Mouse (Mus musculus) liver, embryonic 14.5 days (tissue): ENCODE measurements at regions not wholly inside any gene's neighbourhood (a gene's known extent, or its start where the extent isn't known, plus 50 kb on each side); places are given as distances from the start of the nearest gene placed in this dataset.
"Not testable (repeated sequence)": the region's sequence is repeated elsewhere in the genome, so short reads cannot be mapped to it uniquely, and the experiment has no call there.

Source experiments
- ATAC-seq: fragments of 200-750 bp; cut with Nextera tagmentation; 2 replicates; pipeline ENCODE4 v1.8.0; 2017; ENCODE audit warnings: moderate number of reproducible peaks, mild to moderate bottlenecking, moderate library complexity; ENCODE audit not compliant: insufficient read depth
- DNase-seq, 3 experiments: peaks; one replicate each; pipeline ENCODE4 v3.0.0-alpha.2; 2012 to 2013; ENCODE audit warnings: low read depth in 3 of 3, low spot score in 3 of 3
- H3K27ac ChIP-seq: fragments of 300-500 bp; sonication (generic); 2 replicates; pipeline ENCODE4 v1.5.1; 2014; ENCODE audit warnings: moderate library complexity, mild to moderate bottlenecking, control low read depth, inconsistent platforms
- H3K27me3 ChIP-seq: fragments of 300-500 bp; sonication (generic); 2 replicates; pipeline ENCODE4 v1.6.1; 2014; ENCODE audit warnings: mild to moderate bottlenecking, low read length, moderate library complexity; ENCODE audit not compliant: control insufficient read depth, insufficient read depth
- H3K36me3 ChIP-seq: fragments of 300-500 bp; sonication (generic); replicated peaks from 2 replicates; pipeline ENCODE4 v1.6.1; 2014; ENCODE audit warnings: low read depth; ENCODE audit not compliant: control insufficient read depth, insufficient read depth
- H3K4me1 ChIP-seq, 2 experiments: fragments of 200-500 bp in 1 of 2; fragments of 300-500 bp in 1 of 2; sonication (generic) in 1 of 2; replicated peaks; 2 replicates each; pipeline ENCODE4 v1.6.1; 2012 to 2014; ENCODE audit warnings: antibody characterized with exemption in 1 of 2, inconsistent platforms in 1 of 2, low read length in 1 of 2; ENCODE audit not compliant: control insufficient read depth in 2 of 2, insufficient read depth in 2 of 2
- H3K4me2 ChIP-seq: fragments of 300-500 bp; sonication (generic); 2 replicates; pipeline ENCODE4 v1.6.1; 2014; ENCODE audit warnings: low read depth, mild to moderate bottlenecking, control low read depth, moderate library complexity
- H3K4me3 ChIP-seq, 2 experiments: fragments of 200-500 bp in 1 of 2; fragments of 300-500 bp in 1 of 2; sonication (generic) in 1 of 2; 2 replicates each; pipeline ENCODE4 v1.5.1; 2012 to 2014; ENCODE audit warnings: low read depth in 2 of 2, low read length in 2 of 2, mild to moderate bottlenecking in 2 of 2, control low read depth in 1 of 2, inconsistent platforms in 1 of 2, moderate library complexity in 1 of 2; ENCODE audit not compliant: insufficient read depth in 1 of 2
- H3K9ac ChIP-seq: fragments of 300-500 bp; sonication (generic); replicated peaks from 2 replicates; pipeline ENCODE4 v1.6.1; 2014; ENCODE audit warnings: mild to moderate bottlenecking, control low read depth, moderate library complexity
- H3K9me3 ChIP-seq: fragments of 300-500 bp; sonication (generic); 2 replicates; pipeline ENCODE4 v1.6.1; 2016; ENCODE audit warnings: low read length, mixed read lengths; ENCODE audit not compliant: control insufficient read depth
- CTCF ChIP-seq: IDR thresholded peaks from 2 replicates; pipeline ENCODE4 v1.5.1; 2016; ENCODE audit warnings: antibody characterized with exemption, low read depth, control low read depth
- EP300 ChIP-seq: IDR thresholded peaks from 2 replicates; pipeline ENCODE4 v1.6.1; 2016; ENCODE audit warnings: antibody characterized with exemption, low read depth
- WGBS: fragments of 180-500 bp; shearing (Covaris S2); extraction: QIAGEN DNeasy Blood & Tissue Kit; methylation state at CpG from one replicate; pipeline ENCODE4 v1.1.7; 2014; ENCODE audit not compliant: insufficient replicate concordance; 5-methylcytosine and 5-hydroxymethylcytosine counted together

DNA sequence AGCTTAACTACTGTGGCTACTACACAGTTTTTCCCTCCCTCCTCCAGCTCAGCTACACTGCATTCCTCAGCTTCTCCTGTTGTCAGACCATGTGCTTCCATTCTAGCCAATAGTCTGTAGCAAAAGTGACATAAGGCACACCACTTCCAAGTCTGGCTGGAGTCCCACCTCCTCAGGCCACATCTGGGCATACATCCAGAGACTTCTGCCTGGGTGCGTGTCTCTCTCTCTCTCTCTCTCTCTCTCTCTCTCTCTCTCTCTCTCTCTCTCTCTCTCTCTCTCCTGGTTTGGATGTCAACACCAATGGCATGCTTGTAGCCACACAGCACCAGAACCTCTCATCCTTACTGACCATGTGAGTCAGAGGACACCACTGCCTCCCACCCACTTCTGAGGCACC lies 55.6 kb upstream of the Cdyl start:
- 82% methylated on average over 1 of the region's 1 CpGs for WGBS
- H3K4me3 ChIP-seq: no peak overlapping the region
- ATAC-seq: no peak
- no peak overlapping the region for H3K4me2 ChIP-seq
- no peak for TF ChIP-seq EP300
- TF ChIP-seq CTCF: no peak
- peaks cover 8 to 17% of the 10 kb centered on the region in 2 experiments for H3K4me1 ChIP-seq
- no peaks in the 10 kb centered on the region for H3K36me3 ChIP-seq
- no peaks in the 10 kb centered on the region for H3K9me3 ChIP-seq
- no peak overlapping the region for H3K27ac ChIP-seq
- no peak overlapping the region for H3K9ac ChIP-seq
- no peaks in the 10 kb centered on the region for H3K27me3 ChIP-seq
- DNase-seq: no peak

DNA sequence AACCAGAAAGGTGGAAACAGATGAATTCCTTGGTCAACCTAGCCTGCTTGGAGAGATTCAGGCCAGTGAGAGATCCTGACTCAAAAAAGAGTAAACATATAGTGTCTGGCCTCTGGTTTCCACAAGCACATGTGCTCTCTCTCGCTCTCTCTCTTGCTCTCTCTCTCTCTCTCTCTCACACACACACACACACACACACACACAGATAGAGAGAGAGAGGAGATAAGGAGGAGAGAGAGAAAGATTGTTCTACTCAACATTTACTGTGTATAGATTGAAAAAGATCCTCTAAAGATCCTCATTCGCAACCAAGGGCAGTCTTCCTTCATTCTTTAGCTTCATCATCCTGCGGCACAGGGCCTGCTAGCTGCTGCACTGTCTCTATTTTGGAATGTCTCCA lies 54.9 kb upstream of the Cdyl start:
- 71% methylated on average over 3 of the region's 3 CpGs for WGBS
- peaks cover 8 to 17% of the 10 kb centered on the region in 2 experiments for H3K4me1 ChIP-seq
- H3K4me3 ChIP-seq: no peak overlapping the region
- TF ChIP-seq EP300: no peak
- TF ChIP-seq CTCF: no peak
- ATAC-seq (no peak), DNase-seq (no peak)
- no peak overlapping the region for H3K4me2 ChIP-seq
- no peaks in the 10 kb centered on the region for H3K9me3 ChIP-seq
- no peaks in the 10 kb centered on the region for H3K36me3 ChIP-seq
- no peak overlapping the region for H3K9ac ChIP-seq
- no peak overlapping the region for H3K27ac ChIP-seq
- no peaks in the 10 kb centered on the region for H3K27me3 ChIP-seq

DNA sequence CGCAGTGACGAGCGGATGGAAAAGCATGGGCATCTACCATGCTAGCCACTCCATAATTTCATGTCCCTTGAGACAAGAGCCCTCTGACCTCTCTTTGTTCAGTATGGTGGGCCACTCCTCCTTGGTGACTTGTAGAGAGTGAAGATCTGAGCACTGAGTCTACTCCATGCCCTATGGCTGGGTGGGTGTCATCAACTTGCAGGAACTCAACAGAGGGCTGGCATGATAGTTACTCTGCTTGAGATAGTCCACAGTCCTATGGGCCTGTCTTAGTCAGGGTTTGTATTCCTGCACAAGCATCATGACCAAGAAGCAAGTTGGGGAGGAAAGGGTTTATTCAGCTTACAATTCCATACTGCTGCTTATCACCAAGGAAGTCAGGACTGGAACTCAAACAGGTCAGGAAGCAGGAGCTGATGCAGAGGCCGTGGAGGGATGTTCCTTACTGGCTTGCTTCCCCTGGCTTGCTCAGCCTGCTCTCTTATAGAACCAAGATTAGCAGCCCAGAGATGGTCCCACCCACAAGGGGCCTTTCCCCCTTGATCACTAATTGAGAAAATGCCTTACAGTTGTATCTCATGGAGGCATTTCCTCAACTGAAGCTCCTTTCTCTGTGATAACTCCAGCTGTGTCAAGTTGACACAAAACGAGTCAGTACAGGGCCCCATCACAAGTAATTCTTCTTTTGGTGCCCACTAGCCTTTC lies 52.6 kb upstream of the Cdyl start:
- H3K4me2 ChIP-seq, H3K9ac ChIP-seq, H3K4me3 ChIP-seq, DNase-seq, H3K27me3 ChIP-seq, H3K9me3 ChIP-seq, H3K36me3 ChIP-seq, H3K27ac ChIP-seq: not testable (repeated sequence)
- peak; percentile 62; the same call in 1 of the 2 replicates for ATAC-seq
- WGBS: 62% methylated on average over 5 of the region's 5 CpGs
- peaks cover 16 to 27% of the 10 kb centered on the region in 2 experiments for H3K4me1 ChIP-seq

DNA sequence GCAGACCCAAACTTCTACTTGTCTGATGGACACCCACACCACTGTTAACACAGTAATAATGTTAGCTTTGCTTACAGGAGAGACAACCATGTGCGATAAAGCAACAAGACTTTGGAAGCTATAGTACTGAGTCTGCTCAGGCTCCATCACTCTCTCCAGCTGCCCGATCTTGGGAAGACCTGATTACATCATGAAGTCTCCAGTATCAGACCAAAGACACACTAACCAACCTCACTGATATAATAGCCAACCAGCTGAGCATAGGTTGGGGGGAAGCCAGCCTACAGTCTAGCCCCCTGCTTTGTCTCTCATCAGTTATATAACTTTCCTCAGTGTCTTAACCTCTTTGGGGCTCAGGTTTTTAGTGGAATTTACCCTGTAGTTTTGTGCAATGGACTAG lies 51.9 kb upstream of the Cdyl start:
- 50% methylated on average over 2 of the region's 2 CpGs for WGBS
- DNase-seq: no peak
- H3K27me3 ChIP-seq: no peaks in the 10 kb centered on the region
- no peak overlapping the region for H3K4me2 ChIP-seq
- no peak overlapping the region for H3K4me3 ChIP-seq
- no peaks in the 10 kb centered on the region for H3K9me3 ChIP-seq
- H3K9ac ChIP-seq: no peak overlapping the region
- TF ChIP-seq EP300 (no peak), CTCF (no peak)
- H3K27ac ChIP-seq: no peak overlapping the region
- peak; percentile 32; the same call in 1 of the 2 replicates for ATAC-seq
- H3K4me1 ChIP-seq: peaks cover 21 to 31% of the 10 kb centered on the region in 2 experiments
- H3K36me3 ChIP-seq: no peaks in the 10 kb centered on the region
